Mouse (Mus musculus): ENCODE measurements around the gene Exoc3l4. TPM values are rescaled to one million over a fixed set of nuclear protein-coding genes. Genes with fewer than 3 reads are reported as not detected.

Gene Exoc3l4
- total and polyA plus RNA-seq, 3 experiments: 0.27 TPM; not detected in 2

DNA sequence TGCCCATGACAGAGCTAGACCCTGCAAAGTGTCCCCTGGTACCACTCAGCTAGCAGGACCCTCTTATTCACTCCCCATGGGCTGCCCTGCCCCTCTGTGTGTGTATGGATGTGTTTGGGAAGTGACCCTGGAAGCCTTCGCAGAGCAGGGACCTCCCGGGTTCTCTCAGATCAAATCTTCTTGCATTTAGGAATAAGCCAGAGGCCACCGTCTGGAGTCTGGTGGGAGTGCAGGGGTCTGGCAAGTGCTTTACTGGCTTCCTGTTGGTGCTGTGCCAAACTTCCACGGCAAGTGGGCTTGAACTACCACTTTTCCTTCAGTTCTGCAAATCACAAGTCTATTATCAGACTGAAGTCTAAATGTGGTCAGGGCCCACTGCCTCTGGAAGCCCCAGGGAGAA lies 37.2 kb downstream of the Exoc3l4 start:
- Histone ChIP-seq H3K36me3 (replicated peaks) (peaks cover 67% of the 10 kb centered on the region), H3K4me3 (ENCODE audit: low read depth, low read length) (no peak overlapping the region), H3K27me3 (ENCODE audit: insufficient read depth, low read length) (peaks cover 22% of the 10 kb centered on the region), H3K9me3 (replicated peaks) (no peaks in the 10 kb centered on the region), H3K4me1 (ENCODE audit: insufficient read depth, low read depth, low read length) (peaks cover 75% of the 10 kb centered on the region)
- no peak for ATAC-seq (ENCODE audit: extremely low read depth, insufficient number of reproducible peaks, low FRiP score, poor library complexity, severe bottlenecking)
- no peak for DNase-seq (ENCODE audit: low spot score)
- TF ChIP-seq GATA2 (IDR thresholded peaks at IDR 0.05; ENCODE audit: borderline replicate concordance, low read depth, low read length) (no peak), CTCF (IDR thresholded peaks at IDR 0.05; ENCODE audit: low read depth, low read length) (no peak), POLR2AphosphoS5 (IDR thresholded peaks at IDR 0.05; ENCODE audit: insufficient replicate concordance, low read depth, low read length) (no peak), TAL1 (conservative IDR thresholded peaks at IDR 0.05; ENCODE audit: low read depth, low read length) (no peak), GATA1 (IDR thresholded peaks at IDR 0.05; ENCODE audit: borderline replicate concordance, low read length) (no peak)

- H3K9me3 ChIP-seq (replicated peaks): no peaks in the 10 kb centered on the region
- H3K4me1 ChIP-seq (ENCODE audit: insufficient read depth, low read depth, low read length): peaks cover 73% of the 10 kb centered on the region
- H3K4me3 ChIP-seq (ENCODE audit: low read depth, low read length): no peak overlapping the region
- ATAC-seq (ENCODE audit: extremely low read depth, insufficient number of reproducible peaks, low FRiP score, poor library complexity, severe bottlenecking) (no peak), DNase-seq (ENCODE audit: low spot score) (no peak)
- H3K27me3 ChIP-seq (ENCODE audit: insufficient read depth, low read length): peaks cover 22% of the 10 kb centered on the region
- TF ChIP-seq TAL1 (conservative IDR thresholded peaks at IDR 0.05; ENCODE audit: low read depth, low read length): no peak
- no peak for TF ChIP-seq GATA1 (IDR thresholded peaks at IDR 0.05; ENCODE audit: borderline replicate concordance, low read length)
- TF ChIP-seq GATA2 (IDR thresholded peaks at IDR 0.05; ENCODE audit: borderline replicate concordance, low read depth, low read length): no peak
- peaks cover 60% of the 10 kb centered on the region for H3K36me3 ChIP-seq (replicated peaks)
Measured at GRCm38 (mm10) chr12:111454543-111455280, 37.9 kb downstream of the Exoc3l4 start.

DNA sequence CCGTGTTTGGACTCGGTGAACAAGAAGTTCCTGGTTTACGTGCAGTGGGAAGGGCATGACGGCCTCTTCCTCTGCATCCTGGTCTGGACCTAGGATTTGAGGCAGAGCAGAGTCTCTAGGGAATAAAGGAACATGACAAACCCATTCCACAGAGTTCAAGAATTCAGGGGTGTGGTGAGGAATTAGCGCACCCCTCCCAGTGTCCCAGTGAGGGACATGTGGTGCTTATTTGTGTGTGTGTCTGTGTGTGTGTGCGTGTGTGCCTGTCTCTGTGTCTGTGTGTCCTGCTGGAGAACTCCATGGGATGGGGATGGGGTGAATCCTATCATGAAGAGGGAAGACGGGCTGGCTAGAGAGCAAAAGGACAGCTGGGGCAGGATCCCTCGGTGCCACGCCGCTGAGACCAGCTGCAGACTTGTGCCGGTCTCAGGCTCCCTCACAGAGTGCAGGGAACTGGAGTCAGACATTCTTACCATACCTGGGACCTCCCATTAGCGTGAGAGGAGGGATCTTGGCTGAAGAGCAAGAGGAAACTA lies 38.6 kb downstream of the Exoc3l4 start:
- H3K9me3 ChIP-seq (replicated peaks): no peaks in the 10 kb centered on the region

GRCm38 (mm10) chr12:111455860-111456259 lies 39.0 kb downstream of the Exoc3l4 start:
- Histone ChIP-seq H3K4me1 (ENCODE audit: insufficient read depth, low read depth, low read length) (peaks cover 66% of the 10 kb centered on the region), H3K4me3 (ENCODE audit: low read depth, low read length) (no peak overlapping the region), H3K9me3 (replicated peaks) (no peaks in the 10 kb centered on the region), H3K36me3 (replicated peaks) (peaks cover 48% of the 10 kb centered on the region), H3K27me3 (ENCODE audit: insufficient read depth, low read length) (peaks cover 32% of the 10 kb centered on the region)
- TF ChIP-seq POLR2AphosphoS5 (IDR thresholded peaks at IDR 0.05; ENCODE audit: insufficient replicate concordance, low read depth, low read length): no peak
- no peak for TF ChIP-seq CTCF (IDR thresholded peaks at IDR 0.05; ENCODE audit: low read depth, low read length)
- TF ChIP-seq GATA2 (IDR thresholded peaks at IDR 0.05; ENCODE audit: borderline replicate concordance, low read depth, low read length): no peak
- no peak for TF ChIP-seq GATA1 (IDR thresholded peaks at IDR 0.05; ENCODE audit: borderline replicate concordance, low read length)
- no peak for TF ChIP-seq TAL1 (conservative IDR thresholded peaks at IDR 0.05; ENCODE audit: low read depth, low read length)
- ATAC-seq (ENCODE audit: extremely low read depth, insufficient number of reproducible peaks, low FRiP score, poor library complexity, severe bottlenecking): no peak
- DNase-seq (ENCODE audit: low spot score): no peak

More for the DNA sequence above, 38.6 kb downstream of the Exoc3l4 start:
- DNase-seq (ENCODE audit: low spot score) (no peak), ATAC-seq (ENCODE audit: extremely low read depth, insufficient number of reproducible peaks, low FRiP score, poor library complexity, severe bottlenecking) (no peak)
- H3K4me3 ChIP-seq (ENCODE audit: low read depth, low read length): no peak overlapping the region
- peaks cover 27% of the 10 kb centered on the region for H3K27me3 ChIP-seq (ENCODE audit: insufficient read depth, low read length)
- TF ChIP-seq GATA1 (IDR thresholded peaks at IDR 0.05; ENCODE audit: borderline replicate concordance, low read length): no peak
- no peak for TF ChIP-seq TAL1 (conservative IDR thresholded peaks at IDR 0.05; ENCODE audit: low read depth, low read length)
- no peak for TF ChIP-seq CTCF (IDR thresholded peaks at IDR 0.05; ENCODE audit: low read depth, low read length)
- TF ChIP-seq POLR2AphosphoS5 (IDR thresholded peaks at IDR 0.05; ENCODE audit: insufficient replicate concordance, low read depth, low read length): peak; percentile 90; the same call in 1 of the 2 replicates
- no peak for TF ChIP-seq GATA2 (IDR thresholded peaks at IDR 0.05; ENCODE audit: borderline replicate concordance, low read depth, low read length)
- H3K36me3 ChIP-seq (replicated peaks): peaks cover 53% of the 10 kb centered on the region
- H3K4me1 ChIP-seq (ENCODE audit: insufficient read depth, low read depth, low read length): peaks cover 67% of the 10 kb centered on the region

GRCm38 (mm10) chr12:111457742-111458141 lies 40.9 kb downstream of the Exoc3l4 start:
- TF ChIP-seq GATA2 (IDR thresholded peaks at IDR 0.05; ENCODE audit: borderline replicate concordance, low read depth, low read length) (no peak), TAL1 (conservative IDR thresholded peaks at IDR 0.05; ENCODE audit: low read depth, low read length) (no peak), GATA1 (IDR thresholded peaks at IDR 0.05; ENCODE audit: borderline replicate concordance, low read length) (no peak), CTCF (IDR thresholded peaks at IDR 0.05; ENCODE audit: low read depth, low read length) (no peak), POLR2AphosphoS5 (IDR thresholded peaks at IDR 0.05; ENCODE audit: insufficient replicate concordance, low read depth, low read length) (no peak)
- H3K27me3 ChIP-seq (ENCODE audit: insufficient read depth, low read length): peaks cover 44% of the 10 kb centered on the region
- DNase-seq (ENCODE audit: low spot score): no peak
- no peaks in the 10 kb centered on the region for H3K9me3 ChIP-seq (replicated peaks)
- ATAC-seq (ENCODE audit: extremely low read depth, insufficient number of reproducible peaks, low FRiP score, poor library complexity, severe bottlenecking): no peak
- H3K4me1 ChIP-seq (ENCODE audit: insufficient read depth, low read depth, low read length): peaks cover 60% of the 10 kb centered on the region
- H3K4me3 ChIP-seq (ENCODE audit: low read depth, low read length): no peak overlapping the region
- H3K36me3 ChIP-seq (replicated peaks): peaks cover 29% of the 10 kb centered on the region

- peaks cover 61% of the 10 kb centered on the region for H3K27me3 ChIP-seq (ENCODE audit: insufficient read depth, low read length)
- H3K9me3 ChIP-seq (replicated peaks): peaks cover 4% of the 10 kb centered on the region
- H3K4me3 ChIP-seq (ENCODE audit: low read depth, low read length): no peak overlapping the region
- no peaks in the 10 kb centered on the region for H3K36me3 ChIP-seq (replicated peaks)
- no peak for DNase-seq (ENCODE audit: low spot score)
- H3K4me1 ChIP-seq (ENCODE audit: insufficient read depth, low read depth, low read length): peaks cover 20% of the 10 kb centered on the region
- ATAC-seq (ENCODE audit: extremely low read depth, insufficient number of reproducible peaks, low FRiP score, poor library complexity, severe bottlenecking): no peak
- TF ChIP-seq CTCF (IDR thresholded peaks at IDR 0.05; ENCODE audit: low read depth, low read length) (no peak), GATA2 (IDR thresholded peaks at IDR 0.05; ENCODE audit: borderline replicate concordance, low read depth, low read length) (no peak), GATA1 (IDR thresholded peaks at IDR 0.05; ENCODE audit: borderline replicate concordance, low read length) (no peak), TAL1 (conservative IDR thresholded peaks at IDR 0.05; ENCODE audit: low read depth, low read length) (no peak), POLR2AphosphoS5 (IDR thresholded peaks at IDR 0.05; ENCODE audit: insufficient replicate concordance, low read depth, low read length) (no peak)
Measured at GRCm38 (mm10) chr12:111463570-111463969, 46.8 kb downstream of the Exoc3l4 start.
